In genomic region chr11:78807341-78808108, GRCm38 (mm10) we compare ENCODE assay signal across 10 mouse cellular contexts. TPM values are rescaled to one million over a fixed set of nuclear protein-coding genes. Genes with fewer than 3 reads are reported as not detected.
DNase-seq lines count a peak whose midpoint lies in the region; ATAC-seq and TF ChIP-seq lines count a peak whose summit lies in the region.
"Had no signal": no experiment of that assay in that cellular context is flagged by ENCODE, and none has a peak within 500 bp of the region (broad histone marks: within the 10 kb centered on the region; RNA-seq: fewer than 3 reads in every experiment).

No protein-coding gene starts in this region.

- no peaks in the 10 kb centered on the region for H3K27me3 ChIP-seq in liver, postnatal 0 days (ENCODE audit: insufficient read depth, low read length)
- H3K27me3 ChIP-seq in liver, embryonic 12.5 days (replicated peaks) = no peaks in the 10 kb centered on the region
- H3K27me3 ChIP-seq: liver, embryonic 15.5 days had no signal

- 40% methylated on average over 6 of the region's 6 CpGs for WGBS in liver, postnatal 0 days (ENCODE audit: insufficient replicate concordance)
- WGBS in liver, embryonic 12.5 days (ENCODE audit: insufficient replicate concordance) = 41% methylated on average over 6 of the region's 6 CpGs

- ATAC-seq in liver, postnatal 0 days = 0 out of 2 replicates have a peak, but pooled peaks have one; percentile 27
- no peak for ATAC-seq in liver, embryonic 12.5 days
- peak; percentile 43; the same call in 1 of the 2 replicates for ATAC-seq in megakaryocyte progenitor cell, adult 5-6 weeks (replicated peaks; ENCODE audit: poor library complexity)

- no peak for TF ChIP-seq CTCF in liver, postnatal 0 days (IDR thresholded peaks at IDR 0.05; ENCODE audit: low read depth)

- H3K9ac ChIP-seq in liver, postnatal 0 days (replicated peaks) = no peak overlapping the region
- no peak overlapping the region for H3K9ac ChIP-seq in liver, embryonic 12.5 days
- H3K9ac ChIP-seq: liver, embryonic 15.5 days had no signal

- intact Hi-C loops in gastrocnemius, postnatal 36 days (cut with DNase I) = no loop called here

- H3K27ac ChIP-seq in liver, postnatal 0 days (ENCODE audit: low read depth) = no peak overlapping the region
- H3K27ac ChIP-seq in liver, embryonic 12.5 days = no peak overlapping the region
- H3K27ac ChIP-seq: liver, embryonic 15.5 days had no signal

- no peaks in the 10 kb centered on the region for H3K9me3 ChIP-seq in liver, postnatal 0 days (ENCODE audit: low read length)
- no peaks in the 10 kb centered on the region for H3K9me3 ChIP-seq in liver, embryonic 12.5 days (replicated peaks)
- H3K9me3 ChIP-seq: liver, embryonic 15.5 days had no signal

- DNase-seq in liver, postnatal 0 days = no peak
- DNase-seq in Muller cell, postnatal 12 days (ENCODE audit: inconsistent ontology term) = peak; percentile 72
- DNase-seq in adipocyte (ENCODE audit: low spot score) = peak; percentile 75
- DNase-seq in gastrocnemius, postnatal 36 days = no peak
- no peak for DNase-seq in gastrocnemius, adult 8-10 months (ENCODE audit: low spot score in 2 of 2)
- DNase-seq: gastrocnemius, postnatal 25 days; kidney, adult 18-20 months had no signal

- no peak overlapping the region for H3K4me3 ChIP-seq in liver, postnatal 0 days (ENCODE audit: low read depth, low read length)
- no peak overlapping the region for H3K4me3 ChIP-seq in liver, embryonic 12.5 days
- H3K4me3 ChIP-seq: liver, embryonic 15.5 days had no signal

- peaks cover 9% of the 10 kb centered on the region; the same call in 1 of the 2 replicates for H3K4me1 ChIP-seq in liver, postnatal 0 days (ENCODE audit: insufficient read depth)
- peaks cover 20% of the 10 kb centered on the region for H3K4me1 ChIP-seq in liver, embryonic 12.5 days

- no peak for TF ChIP-seq EP300 in liver, postnatal 0 days (IDR thresholded peaks at IDR 0.05; ENCODE audit: low read depth)

- no peak overlapping the region for H3K4me2 ChIP-seq in liver, postnatal 0 days (ENCODE audit: low read depth, low read length)
- no peak overlapping the region for H3K4me2 ChIP-seq in liver, embryonic 12.5 days
- H3K4me2 ChIP-seq: liver, embryonic 15.5 days had no signal

- no peaks in the 10 kb centered on the region for H3K36me3 ChIP-seq in liver, postnatal 0 days (replicated peaks; ENCODE audit: insufficient read depth, low read length)
- H3K36me3 ChIP-seq in liver, embryonic 12.5 days = no peaks in the 10 kb centered on the region
- H3K36me3 ChIP-seq: liver, embryonic 15.5 days had no signal

RNA-seq across cellular contexts. Expression of gene Lyrm9, which starts 18.9 kb away (rescaled TPM):
- 12.9 and 16.5 TPM in 2 replicates for polyA plus RNA-seq in liver, postnatal 0 days (2015; fragmentation: Nextera tagmentation; extraction: Ambion mirVana)
- polyA plus RNA-seq in liver, embryonic 12.5 days (2016; fragmentation: Nextera tagmentation; extraction: Ambion mirVana) = 22.5 and 28.1 TPM in 2 replicates
- total RNA-seq in megakaryocyte progenitor cell, adult 5-6 weeks (2015) = 7.9 and 8.4 TPM in 2 replicates
- 58.6 and 68.0 TPM in 2 replicates for total RNA-seq in megakaryocyte progenitor cell, adult 5-6 weeks (2017)
- 10 to 100 TPM in 1 of 2 experiments, 1 to 10 TPM in 1; 10.0 to 13.8 TPM for total RNA-seq in gastrocnemius, postnatal 36 days (2021)
- 10 to 100 TPM; 15.7 to 22.0 (median 19.6) TPM for total RNA-seq in gastrocnemius, adult 8-10 months (2022)

RNA-seq across cellular contexts. Expression of gene Ccnq, which starts 56.0 kb away (rescaled TPM):
- polyA plus RNA-seq in liver, postnatal 0 days (2015; fragmentation: Nextera tagmentation; extraction: Ambion mirVana) = 19.0 and 20.1 TPM in 2 replicates
- 30.3 and 32.4 TPM in 2 replicates for polyA plus RNA-seq in liver, embryonic 12.5 days (2016; fragmentation: Nextera tagmentation; extraction: Ambion mirVana)
- total RNA-seq in megakaryocyte progenitor cell, adult 5-6 weeks (2015) = 36.4 and 39.5 TPM in 2 replicates
- 24.3 and 30.1 TPM in 2 replicates for total RNA-seq in megakaryocyte progenitor cell, adult 5-6 weeks (2017)
- total RNA-seq in gastrocnemius, postnatal 36 days (2021) = 10 to 100 TPM; 10.3 to 10.4 TPM
- 10 to 100 TPM; 12.1 to 13.7 (median 13.1) TPM for total RNA-seq in gastrocnemius, adult 8-10 months (2022)

Comparison
In these comparisons a context has a peak if more than half of its experiments do, and no peak if none do; other contexts are left out.
1. DNase-seq: peak in Muller cell, postnatal 12 days (single experiment) and adipocyte (single experiment); none in liver, postnatal 0 days (single experiment), gastrocnemius, postnatal 36 days (0 of 2) and gastrocnemius, adult 8-10 months (0 of 2).